9 mouse cellular contexts compared by ENCODE assay signal in the genomic region with DNA sequence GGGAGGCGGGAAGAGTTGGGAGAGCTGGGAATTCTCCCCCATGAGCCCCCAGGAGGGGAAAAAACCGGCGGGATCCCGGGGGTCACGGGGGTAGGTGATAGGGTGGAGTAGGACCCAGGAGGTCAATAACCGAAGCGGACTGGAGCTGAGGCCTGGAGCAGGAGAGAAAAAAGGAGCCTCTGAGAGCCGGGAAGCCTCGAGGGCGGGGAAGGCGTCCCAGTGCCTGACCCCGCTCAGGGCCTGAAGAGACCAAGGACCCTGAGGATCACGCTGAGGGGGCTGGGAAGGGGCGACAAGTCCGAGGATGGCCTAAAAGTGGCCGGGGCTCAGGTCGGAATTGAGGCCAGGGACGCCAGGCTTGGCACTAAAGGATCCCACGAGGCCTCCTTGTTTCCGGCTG. TPM values are rescaled to one million over a fixed set of nuclear protein-coding genes. Genes with fewer than 3 reads are reported as not detected.
DNase-seq lines count a peak whose midpoint lies in the region; ATAC-seq and TF ChIP-seq lines count a peak whose summit lies in the region.
"Had no signal": no experiment of that assay in that cellular context is flagged by ENCODE, and none has a peak within 500 bp of the region (broad histone marks: within the 10 kb centered on the region; RNA-seq: fewer than 3 reads in every experiment).

No protein-coding gene starts in this region.

- H3K9ac ChIP-seq in embryonic facial prominence, embryonic 14.5 days (ENCODE audit: low read depth, low read length) = peak overlapping the region; percentile 74
- no peak overlapping the region for H3K9ac ChIP-seq in hindbrain, embryonic 16.5 days (ENCODE audit: low read depth, low read length)

- TF ChIP-seq CTCF in olfactory bulb, adult 2 months (IDR thresholded peaks at IDR 0.05; ENCODE audit: insufficient read depth, low read depth, low read length) = no peak

- H3K27ac ChIP-seq in embryonic facial prominence, embryonic 14.5 days (replicated peaks; ENCODE audit: low read depth, low read length) = peak overlapping the region; percentile 63; the same call in 1 of the 2 replicates
- H3K27ac ChIP-seq in hindbrain, embryonic 16.5 days (ENCODE audit: low read depth, low read length) = no peak overlapping the region
- H3K27ac ChIP-seq in olfactory bulb, adult 2 months (ENCODE audit: insufficient read depth, low read depth, low read length) = peak overlapping the region; percentile 98

- peaks cover 95% of the 10 kb centered on the region for H3K27me3 ChIP-seq in megakaryocyte, embryonic 14.5 days (replicated peaks)
- H3K27me3 ChIP-seq in embryonic facial prominence, embryonic 14.5 days (replicated peaks; ENCODE audit: control insufficient read depth, insufficient read depth, low read length) = peaks cover 80% of the 10 kb centered on the region
- H3K27me3 ChIP-seq in hindbrain, embryonic 16.5 days (replicated peaks; ENCODE audit: control insufficient read depth, insufficient read depth, low read length) = peaks cover 49% of the 10 kb centered on the region

- DNase-seq in embryonic facial prominence, embryonic 14.5 days (ENCODE audit: low spot score) = no peak
- no peak for DNase-seq in Muller cell, postnatal 12 days (ENCODE audit: inconsistent ontology term)
- DNase-seq: lung, adult 18-20 months had no signal

- H3K4me2 ChIP-seq in embryonic facial prominence, embryonic 14.5 days (ENCODE audit: low read depth, low read length) = peak overlapping the region; percentile 99
- H3K4me2 ChIP-seq in hindbrain, embryonic 16.5 days (ENCODE audit: low read length) = no peak overlapping the region

- peak overlapping the region; percentile 84 for H3K4me3 ChIP-seq in megakaryocyte, embryonic 14.5 days (replicated peaks)
- peak overlapping the region; percentile 60 for H3K4me3 ChIP-seq in embryonic facial prominence, embryonic 14.5 days (ENCODE audit: low read depth, low read length)
- H3K4me3 ChIP-seq in hindbrain, embryonic 16.5 days (ENCODE audit: low read length) = peak overlapping the region; percentile 9; the same call in 1 of the 2 replicates
- peak overlapping the region; percentile 96 for H3K4me3 ChIP-seq in olfactory bulb, adult 2 months (ENCODE audit: insufficient read depth, low read depth, low read length)

- no peaks in the 10 kb centered on the region for H3K36me3 ChIP-seq in megakaryocyte, embryonic 14.5 days (replicated peaks; ENCODE audit: low read length)
- no peaks in the 10 kb centered on the region for H3K36me3 ChIP-seq in embryonic facial prominence, embryonic 14.5 days (ENCODE audit: control insufficient read depth, insufficient read depth, low read length)
- no peaks in the 10 kb centered on the region for H3K36me3 ChIP-seq in hindbrain, embryonic 16.5 days (ENCODE audit: control insufficient read depth, insufficient read depth, low read length)

- no peak for TF ChIP-seq POLR2A in olfactory bulb, adult 2 months (IDR thresholded peaks at IDR 0.05; ENCODE audit: insufficient read depth, low read depth, low read length)

- ATAC-seq in megakaryocyte, adult 5-6 weeks (ENCODE audit: poor library complexity, severe bottlenecking) = no peak
- no peak for ATAC-seq in embryonic facial prominence, embryonic 14.5 days (ENCODE audit: low read depth)
- ATAC-seq in hindbrain, embryonic 16.5 days = no peak
- no peak for ATAC-seq in monocyte, adult 5-6 weeks (replicated peaks; ENCODE audit: insufficient number of reproducible peaks, low FRiP score, low TSS enrichment, poor library complexity, severe bottlenecking)

- no peaks in the 10 kb centered on the region for H3K9me3 ChIP-seq in megakaryocyte, embryonic 14.5 days
- H3K9me3 ChIP-seq in embryonic facial prominence, embryonic 14.5 days (ENCODE audit: control insufficient read depth, low read length) = no peaks in the 10 kb centered on the region
- H3K9me3 ChIP-seq in hindbrain, embryonic 16.5 days (ENCODE audit: control insufficient read depth, low read length) = no peaks in the 10 kb centered on the region

- WGBS in embryonic facial prominence, embryonic 14.5 days = 7% methylated on average over 20 of the region's 20 CpGs
- 3% methylated on average over 20 of the region's 20 CpGs for WGBS in hindbrain, embryonic 16.5 days
- WGBS in olfactory bulb, adult 2 months = 7% methylated on average over 20 of the region's 20 CpGs

- H3K4me1 ChIP-seq in megakaryocyte, embryonic 14.5 days = peaks cover 72% of the 10 kb centered on the region
- H3K4me1 ChIP-seq in embryonic facial prominence, embryonic 14.5 days (ENCODE audit: control insufficient read depth, insufficient read depth, low read length) = peaks cover 22% of the 10 kb centered on the region
- H3K4me1 ChIP-seq in hindbrain, embryonic 16.5 days (ENCODE audit: control insufficient read depth, insufficient read depth, low read depth, low read length) = peaks cover 16% of the 10 kb centered on the region
- peaks cover 24% of the 10 kb centered on the region for H3K4me1 ChIP-seq in olfactory bulb, adult 2 months (ENCODE audit: control insufficient read depth, insufficient read depth, low read length)

RNA-seq across cellular contexts. Expression of a gene that starts 2.6 kb away (rescaled TPM):
- polyA plus RNA-seq in megakaryocyte, embryonic 14.5 days (2012; ENCODE audit: insufficient read depth, low replicate concordance) = not detected in 2 replicates
- total RNA-seq in megakaryocyte, adult 5-6 weeks (2015) = not detected in 2 replicates
- total RNA-seq in megakaryocyte, adult 5-6 weeks (2017) = not detected in 2 replicates
- 5.5 and 5.7 TPM in 2 replicates for polyA plus RNA-seq in embryonic facial prominence, embryonic 14.5 days (2014; fragmentation: Nextera tagmentation; extraction: Ambion mirVana)
- 0.20 and 2.0 TPM in 2 replicates for polyA plus RNA-seq in hindbrain, embryonic 16.5 days (2015; fragmentation: Nextera tagmentation; extraction: Ambion mirVana)
- polyA plus RNA-seq in olfactory bulb, adult 2 months (2012; ENCODE audit: insufficient read depth, insufficient read length, low replicate concordance, missing spikeins) = not detected in 2 replicates
- 0.53 TPM in 1 of 3 replicates, not detected in the others for total RNA-seq in monocyte, adult 5-6 weeks (2017)
- total RNA-seq: heart, postnatal 36 days had no signal

RNA-seq across cellular contexts. Expression of a gene that starts 16.0 kb away (rescaled TPM):
- 0.31 TPM in 1 of 2 replicates, not detected in the other for polyA plus RNA-seq in megakaryocyte, embryonic 14.5 days (2012; ENCODE audit: insufficient read depth, low replicate concordance)
- total RNA-seq in megakaryocyte, adult 5-6 weeks (2015) = not detected in 2 replicates
- not detected in 2 replicates for total RNA-seq in megakaryocyte, adult 5-6 weeks (2017)
- polyA plus RNA-seq in embryonic facial prominence, embryonic 14.5 days (2014; fragmentation: Nextera tagmentation; extraction: Ambion mirVana) = 13.1 and 15.2 TPM in 2 replicates
- polyA plus RNA-seq in hindbrain, embryonic 16.5 days (2015; fragmentation: Nextera tagmentation; extraction: Ambion mirVana) = 0.09 and 9.5 TPM in 2 replicates
- polyA plus RNA-seq in olfactory bulb, adult 2 months (2012; ENCODE audit: insufficient read depth, insufficient read length, low replicate concordance, missing spikeins) = 355 TPM in 1 of 2 replicates, not detected in the other
- total RNA-seq in monocyte, adult 5-6 weeks (2017) = not detected in 3 replicates

Comparison
In these comparisons a context has a peak if more than half of its experiments do, and no peak if none do; other contexts are left out.
1. H3K4me3 ChIP-seq: peak in every context shown above with its lines; median percentile 96 in olfactory bulb, adult 2 months; 84 in megakaryocyte, embryonic 14.5 days; 60 in embryonic facial prominence, embryonic 14.5 days; 9 in hindbrain, embryonic 16.5 days.
2. RNA of a gene that starts 16.0 kb away (polyA plus RNA-seq): 355 TPM in olfactory bulb, adult 2 months; 13.1 to 15.2 TPM in embryonic facial prominence, embryonic 14.5 days, 0.31 TPM in megakaryocyte, embryonic 14.5 days and 0.09 to 9.5 TPM in hindbrain, embryonic 16.5 days; every median in the first group is over 10 times any median in the second.